Mouse (Mus musculus) liver, embryonic 16.5 days (tissue): ENCODE results near the gene Zeb2. TPM values are rescaled to one million over a fixed set of nuclear protein-coding genes. Genes with fewer than 3 reads are reported as not detected.

Experiments used
- ATAC-seq: fragments of 200-750 bp; cut with Nextera tagmentation; 2 replicates; pipeline ENCODE4 v1.8.0; 2017; ENCODE audit warnings: low read depth, mild to moderate bottlenecking, moderate number of reproducible peaks, moderate library complexity
- H3K27ac ChIP-seq: fragments of 300-500 bp; sonication (generic); 2 replicates; pipeline ENCODE4 v1.5.1; 2014; ENCODE audit warnings: mild to moderate bottlenecking, low read length
- H3K27me3 ChIP-seq: fragments of 300-500 bp; sonication (generic); 2 replicates; pipeline ENCODE4 v1.6.1; 2014; ENCODE audit warnings: low read depth, low read length, mixed read lengths; ENCODE audit not compliant: control insufficient read depth, insufficient read depth
- H3K36me3 ChIP-seq: fragments of 300-500 bp; sonication (generic); 2 replicates; pipeline ENCODE4 v1.6.1; 2014; ENCODE audit warnings: mild to moderate bottlenecking; ENCODE audit not compliant: control insufficient read depth, insufficient read depth
- H3K4me1 ChIP-seq: fragments of 300-500 bp; sonication (generic); 2 replicates; pipeline ENCODE4 v1.6.1; 2014; ENCODE audit warnings: low read depth, low read length, mixed read lengths; ENCODE audit not compliant: control insufficient read depth
- H3K4me2 ChIP-seq: fragments of 300-500 bp; sonication (generic); 2 replicates; pipeline ENCODE4 v1.6.1; 2014; ENCODE audit warnings: low read depth, low read length, mixed read lengths
- H3K4me3 ChIP-seq: fragments of 300-500 bp; sonication (generic); 2 replicates; pipeline ENCODE4 v1.5.1; 2014; ENCODE audit warnings: low read depth, mild to moderate bottlenecking, low read length
- H3K9ac ChIP-seq: fragments of 300-500 bp; sonication (generic); 2 replicates; pipeline ENCODE4 v1.6.1; 2014; ENCODE audit warnings: low read depth, low read length
- H3K9me3 ChIP-seq: fragments of 300-500 bp; sonication (generic); replicated peaks from 2 replicates; pipeline ENCODE4 v1.6.1; 2016; ENCODE audit warnings: low read length; ENCODE audit not compliant: control insufficient read depth
- WGBS: fragments of 180-500 bp; shearing (Covaris S2); extraction: QIAGEN DNeasy Blood & Tissue Kit; methylation state at CpG from one replicate; pipeline ENCODE4 v1.1.7; 2014; ENCODE audit not compliant: insufficient replicate concordance; 5-methylcytosine and 5-hydroxymethylcytosine counted together
- polyA plus RNA-seq: library from polyadenylated mRNA; unstranded; fragments of >200 nt; fragmentation: Nextera tagmentation; extraction: Ambion mirVana; gene quantifications from 2 replicates; pipeline ENCODE4 v1.2.1, GENCODE M21; 2015

The Zeb2 gene
- polyA plus RNA-seq, 1 experiment from 2014 or later: 12.1 TPM

GRCm38 (mm10) chr2:45103021-45103983 is 13.9 kb downstream of the Zeb2 start:
- Histone ChIP-seq H3K36me3 (peaks cover 3% of the 10 kb centered on the region; the same call in 1 of the 2 replicates), H3K9me3 (no peaks in the 10 kb centered on the region), H3K4me3 (no peak overlapping the region), H3K27me3 (no peaks in the 10 kb centered on the region; the same call in 1 of the 2 replicates), H3K9ac (no peak overlapping the region), H3K4me1 (peaks cover 40% of the 10 kb centered on the region), H3K4me2 (no peak overlapping the region), H3K27ac (no peak overlapping the region)
- ATAC-seq: no peak
- 42% methylated on average over 10 of the region's 10 CpGs for WGBS

- no peak for ATAC-seq
Observed at GRCm38 (mm10) chr2:45102191-45102638, 15.0 kb downstream of the Zeb2 start.

GRCm38 (mm10) chr2:45101586-45101985 is 15.6 kb downstream of the Zeb2 start:
- Histone ChIP-seq H3K4me3 (no peak overlapping the region), H3K9ac (no peak overlapping the region), H3K27me3 (no peaks in the 10 kb centered on the region; the same call in 1 of the 2 replicates), H3K4me2 (no peak overlapping the region), H3K4me1 (peaks cover 43% of the 10 kb centered on the region), H3K36me3 (peaks cover 3% of the 10 kb centered on the region; the same call in 1 of the 2 replicates), H3K9me3 (no peaks in the 10 kb centered on the region), H3K27ac (no peak overlapping the region)
- no peak for ATAC-seq
- 82% methylated on average over 2 of the region's 2 CpGs for WGBS

More at GRCm38 (mm10) chr2:45102191-45102638, 15.0 kb downstream of the Zeb2 start:
- H3K9ac ChIP-seq: no peak overlapping the region
- no peaks in the 10 kb centered on the region for H3K9me3 ChIP-seq
- WGBS: 40% methylated on average over 8 of the region's 8 CpGs
- no peak overlapping the region for H3K4me3 ChIP-seq
- no peaks in the 10 kb centered on the region; the same call in 1 of the 2 replicates for H3K27me3 ChIP-seq
- no peak overlapping the region for H3K27ac ChIP-seq
- peaks cover 43% of the 10 kb centered on the region for H3K4me1 ChIP-seq
- H3K4me2 ChIP-seq: no peak overlapping the region
- peaks cover 3% of the 10 kb centered on the region; the same call in 1 of the 2 replicates for H3K36me3 ChIP-seq

- peaks cover 3% of the 10 kb centered on the region; the same call in 1 of the 2 replicates for H3K36me3 ChIP-seq
- peaks cover 42% of the 10 kb centered on the region for H3K4me1 ChIP-seq
- no peaks in the 10 kb centered on the region; the same call in 1 of the 2 replicates for H3K27me3 ChIP-seq
- H3K27ac ChIP-seq: peak overlapping the region; percentile 79; the same call in 1 of the 2 replicates
- H3K4me3 ChIP-seq: no peak overlapping the region
- H3K9ac ChIP-seq: no peak overlapping the region
- peak; percentile 67 for ATAC-seq
- no peaks in the 10 kb centered on the region for H3K9me3 ChIP-seq
- WGBS: 17% methylated on average over 4 of the region's 4 CpGs
- H3K4me2 ChIP-seq: peak overlapping the region; percentile 47
Observed at GRCm38 (mm10) chr2:45101040-45101439, 16.2 kb downstream of the Zeb2 start.

- Histone ChIP-seq H3K4me3 (no peak overlapping the region), H3K4me1 (peaks cover 41% of the 10 kb centered on the region), H3K4me2 (peak overlapping the region; percentile 47), H3K27ac (peak overlapping the region; percentile 79), H3K9me3 (no peaks in the 10 kb centered on the region), H3K27me3 (no peaks in the 10 kb centered on the region; the same call in 1 of the 2 replicates), H3K36me3 (peaks cover 3% of the 10 kb centered on the region; the same call in 1 of the 2 replicates), H3K9ac (peak overlapping the region; percentile 32)
- ATAC-seq: peak; percentile 82
- 22% methylated on average over 7 of the region's 7 CpGs for WGBS
Observed at GRCm38 (mm10) chr2:45100628-45101027, 16.6 kb downstream of the Zeb2 start.

- Histone ChIP-seq H3K4me1 (peaks cover 41% of the 10 kb centered on the region), H3K4me2 (peak overlapping the region; percentile 47), H3K27ac (peak overlapping the region; percentile 79), H3K9ac (no peak overlapping the region), H3K9me3 (no peaks in the 10 kb centered on the region), H3K4me3 (0 out of 2 replicates have a peak overlapping the region, but pooled peaks have one; percentile 9), H3K27me3 (no peaks in the 10 kb centered on the region; the same call in 1 of the 2 replicates), H3K36me3 (peaks cover 3% of the 10 kb centered on the region)
- 12% methylated on average over 4 of the region's 4 CpGs for WGBS
- ATAC-seq: no peak
Observed at GRCm38 (mm10) chr2:45100017-45100416, 17.2 kb downstream of the Zeb2 start.

- ATAC-seq: no peak
- Histone ChIP-seq H3K9ac (no peak overlapping the region), H3K36me3 (peaks cover 3% of the 10 kb centered on the region), H3K4me2 (no peak overlapping the region), H3K27ac (no peak overlapping the region), H3K27me3 (no peaks in the 10 kb centered on the region; the same call in 1 of the 2 replicates), H3K9me3 (no peaks in the 10 kb centered on the region), H3K4me1 (peaks cover 39% of the 10 kb centered on the region), H3K4me3 (no peak overlapping the region)
- WGBS: 55% methylated on average over 4 of the region's 4 CpGs
Observed at GRCm38 (mm10) chr2:45099081-45099480, 18.1 kb downstream of the Zeb2 start.

GRCm38 (mm10) chr2:45097969-45098368 is 19.2 kb downstream of the Zeb2 start:
- Histone ChIP-seq H3K4me2 (no peak overlapping the region), H3K9me3 (no peaks in the 10 kb centered on the region), H3K36me3 (peaks cover 3% of the 10 kb centered on the region), H3K9ac (peak overlapping the region; percentile 11; the same call in 1 of the 2 replicates), H3K4me3 (no peak overlapping the region), H3K27me3 (no peaks in the 10 kb centered on the region), H3K4me1 (peaks cover 34% of the 10 kb centered on the region), H3K27ac (0 out of 2 replicates have a peak overlapping the region, but pooled peaks have one; percentile 2)
- WGBS: 17% methylated on average over 5 of the region's 5 CpGs
- ATAC-seq: no peak
